ENCODE assay signal across 10 mouse cellular contexts in genomic region chrX:169685731-169686130, GRCm38 (mm10). TPM values are rescaled to one million over a fixed set of nuclear protein-coding genes. Genes with fewer than 3 reads are reported as not detected.
DNase-seq lines count a peak whose midpoint lies in the region; ATAC-seq and TF ChIP-seq lines count a peak whose summit lies in the region.
"Had no signal": no experiment of that assay in that cellular context is flagged by ENCODE, and none has a peak within 500 bp of the region (broad histone marks: within the 10 kb centered on the region; RNA-seq: fewer than 3 reads in every experiment).

No protein-coding gene starts in this region.

- H3K9me3 ChIP-seq in lung, embryonic 14.5 days (ENCODE audit: low read depth, low read length) = no peaks in the 10 kb centered on the region
- no peaks in the 10 kb centered on the region for H3K9me3 ChIP-seq in limb, embryonic 14.5 days (ENCODE audit: control insufficient read depth, low read length)
- no peaks in the 10 kb centered on the region for H3K9me3 ChIP-seq in neural tube, embryonic 15.5 days (replicated peaks)

- no peaks in the 10 kb centered on the region for H3K4me1 ChIP-seq in lung, embryonic 14.5 days (ENCODE audit: insufficient read depth)
- H3K4me1 ChIP-seq in limb, embryonic 14.5 days (ENCODE audit: control insufficient read depth, insufficient read depth, low read length) = no peaks in the 10 kb centered on the region
- no peaks in the 10 kb centered on the region for H3K4me1 ChIP-seq in neural tube, embryonic 15.5 days

- no peak overlapping the region for H3K27ac ChIP-seq in lung, embryonic 14.5 days (ENCODE audit: low read depth)
- H3K27ac ChIP-seq in limb, embryonic 14.5 days (replicated peaks; ENCODE audit: low read depth, low read length) = no peak overlapping the region
- H3K27ac ChIP-seq in neural tube, embryonic 15.5 days (replicated peaks) = no peak overlapping the region

- H3K4me3 ChIP-seq in lung, embryonic 14.5 days (ENCODE audit: low read depth, low read length) = peak overlapping the region; percentile 19
- peak overlapping the region; percentile 30 for H3K4me3 ChIP-seq in limb, embryonic 14.5 days (replicated peaks; ENCODE audit: low read length)
- no peak overlapping the region for H3K4me3 ChIP-seq in neural tube, embryonic 15.5 days (replicated peaks)

- H3K36me3 ChIP-seq in lung, embryonic 14.5 days (ENCODE audit: insufficient read depth) = no peaks in the 10 kb centered on the region
- H3K36me3 ChIP-seq in limb, embryonic 14.5 days (ENCODE audit: control insufficient read depth, insufficient read depth, low read length) = no peaks in the 10 kb centered on the region
- no peaks in the 10 kb centered on the region for H3K36me3 ChIP-seq in neural tube, embryonic 15.5 days

- peak overlapping the region; percentile 27; the same call in 1 of the 2 replicates for H3K9ac ChIP-seq in lung, embryonic 14.5 days
- peak overlapping the region; percentile 56 for H3K9ac ChIP-seq in limb, embryonic 14.5 days (ENCODE audit: low read depth, low read length, severe bottlenecking)
- no peak overlapping the region for H3K9ac ChIP-seq in neural tube, embryonic 15.5 days (replicated peaks)

- no peaks in the 10 kb centered on the region for H3K27me3 ChIP-seq in lung, embryonic 14.5 days (ENCODE audit: insufficient read depth, low read length)
- no peaks in the 10 kb centered on the region for H3K27me3 ChIP-seq in limb, embryonic 14.5 days (ENCODE audit: control insufficient read depth, insufficient read depth, low read length)
- H3K27me3 ChIP-seq in neural tube, embryonic 15.5 days (replicated peaks) = peaks cover 14% of the 10 kb centered on the region; the same call in 1 of the 2 replicates

- peak overlapping the region; percentile 52 for H3K4me2 ChIP-seq in lung, embryonic 14.5 days
- H3K4me2 ChIP-seq in limb, embryonic 14.5 days (replicated peaks; ENCODE audit: low read depth, low read length, severe bottlenecking) = peak overlapping the region; percentile 44
- peak overlapping the region; percentile 50; the same call in 1 of the 2 replicates for H3K4me2 ChIP-seq in neural tube, embryonic 15.5 days

- TF ChIP-seq CTCF in lung, embryonic 14.5 days (IDR thresholded peaks at IDR 0.05; ENCODE audit: low read depth) = no peak

- DNase-seq in embryo, embryonic 10.5 days (ENCODE audit: low spot score) = peak; percentile 16
- no peak for DNase-seq in embryo, embryonic 11 days
- DNase-seq in lung, embryonic 14.5 days = peak; percentile 19
- no peak for DNase-seq in lung, postnatal 25 days (ENCODE audit: low spot score)
- no peak for DNase-seq in limb, embryonic 14.5 days (ENCODE audit: low spot score)
- DNase-seq in cerebellum, adult 11 months = no peak
- no peak for DNase-seq in layer of hippocampus, postnatal 36 days
- DNase-seq: cerebellum, adult 8-10 months; thymus, postnatal 25 days had no signal

- no peak for ATAC-seq in lung, embryonic 14.5 days (ENCODE audit: insufficient read depth)
- no peak for ATAC-seq in limb, embryonic 14.5 days (ENCODE audit: low FRiP score, low read depth)
- no peak for ATAC-seq in neural tube, embryonic 15.5 days (ENCODE audit: low FRiP score)

- no peak for TF ChIP-seq POLR2A in limb, embryonic 14.5 days (IDR thresholded peaks at IDR 0.05; ENCODE audit: borderline replicate concordance, extremely low read depth, insufficient read depth, insufficient read length)

- WGBS in lung, embryonic 14.5 days = 15% methylated on average over 8 of the region's 8 CpGs
- WGBS in limb, embryonic 14.5 days = 36% methylated on average over 8 of the region's 8 CpGs
- 47% methylated on average over 8 of the region's 8 CpGs for WGBS in neural tube, embryonic 15.5 days

RNA-seq across cellular contexts. Expression of gene Mid1, which starts 0.7 kb away (rescaled TPM):
- 9.5 and 11.8 TPM in 2 replicates for polyA plus RNA-seq in lung, embryonic 14.5 days (2014; fragmentation: Nextera tagmentation; extraction: Ambion mirVana)
- polyA plus RNA-seq in limb, embryonic 14.5 days (2012; rRNA removed) = 17.3 and 24.7 TPM in 2 replicates
- polyA plus RNA-seq in limb, embryonic 14.5 days (2014; fragmentation: Nextera tagmentation; extraction: Ambion mirVana) = 11.1 and 12.5 TPM in 2 replicates
- polyA plus RNA-seq in neural tube, embryonic 15.5 days (2015; fragmentation: Nextera tagmentation; extraction: Ambion mirVana) = 4.0 and 5.4 TPM in 2 replicates
- total RNA-seq in layer of hippocampus, postnatal 36 days (2021) = 10 to 100 TPM; 18.3 to 33.6 TPM

Comparison
In these comparisons a context has a peak if more than half of its experiments do, and no peak if none do; other contexts are left out.
1. DNase-seq: peak in embryo, embryonic 10.5 days (single experiment) and lung, embryonic 14.5 days (single experiment); none in embryo, embryonic 11 days (single experiment), lung, postnatal 25 days (single experiment), limb, embryonic 14.5 days (single experiment), cerebellum, adult 11 months (single experiment) and layer of hippocampus, postnatal 36 days (0 of 2).
2. Peak in every context shown above with its lines, with median percentiles within 50 percentile points of each other: H3K4me2 ChIP-seq.